In the genomic region with DNA sequence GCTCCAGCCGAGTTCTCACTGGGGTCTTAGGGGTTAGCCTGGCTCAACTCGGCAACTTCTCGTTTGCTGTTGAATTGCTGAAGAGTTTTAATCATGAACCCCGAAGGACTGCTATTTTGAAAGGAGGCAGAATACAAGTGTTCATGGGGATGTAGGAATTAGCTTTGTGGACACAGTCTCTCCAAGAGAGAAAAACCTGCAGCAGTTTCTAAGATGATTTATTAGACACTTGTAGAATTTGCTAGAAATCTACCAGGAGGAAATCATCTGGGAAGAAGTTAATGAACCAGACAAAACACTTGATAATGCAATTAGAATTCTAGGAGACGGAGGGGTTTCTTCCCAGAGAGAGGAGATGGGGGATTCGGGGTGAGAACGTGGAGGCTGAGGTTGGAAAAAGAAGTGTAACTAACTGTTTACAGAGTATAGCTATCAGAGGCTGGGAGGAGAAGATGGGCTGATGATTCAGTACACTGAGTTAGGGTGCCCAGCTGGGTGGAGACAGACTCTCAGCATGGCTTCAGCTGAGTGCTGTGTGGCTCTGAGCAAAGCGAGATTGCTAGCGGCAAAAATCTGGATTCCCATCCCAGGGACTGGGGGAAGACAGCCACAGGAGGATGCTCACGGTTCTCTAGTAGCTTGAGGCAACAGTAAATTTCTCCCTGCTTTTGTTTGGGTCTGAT, we compare ENCODE assay signal across 21 mouse cellular contexts.
A peak's percentile ranks its signal among the peaks of the same experiment; 100 is the strongest.
DNase-seq lines count a peak whose midpoint lies in the region; ATAC-seq lines count a peak whose summit lies in the region.
"Had no signal": no experiment of that assay in that cellular context is flagged by ENCODE, and none has a peak within 500 bp of the region (broad histone marks: within the 10 kb centered on the region; RNA-seq: fewer than 3 reads in every experiment).

No protein-coding gene starts in this region.

- whole genome bisulfite sequencing in kidney, embryonic 14.5 days: 40% methylated on average over 10 of the region's 10 CpGs

- peak; percentile 87 for ATAC-seq in kidney, embryonic 14.5 days (ENCODE audit: low FRiP score, low TSS enrichment)
- ATAC-seq in CD4-positive, CD25-positive, alpha-beta regulatory T cell, adult 4 months: no peak
- ATAC-seq: forebrain, embryonic 15.5 days had no signal

- H3K9ac ChIP-seq in kidney, embryonic 14.5 days (ENCODE audit: low read depth, low read length): 0 out of 2 replicates have a peak overlapping the region, but pooled peaks have one; percentile 4
- H3K9ac ChIP-seq: forebrain, embryonic 15.5 days; limb, embryonic 12.5 days; liver, embryonic 13.5 days; lung, embryonic 15.5 days; midbrain, embryonic 12.5 days; neural tube, embryonic 15.5 days had no signal

- no peak for DNase-seq in kidney, postnatal 10 days
- peak; percentile 1 for DNase-seq in Muller cell, postnatal 12 days (ENCODE audit: inconsistent ontology term)
- peak; percentile 62 for DNase-seq in brain, adult 2 months (ENCODE audit: low read depth, low spot score)
- DNase-seq in right cerebral cortex, adult 18-20 months: peak; percentile 20
- DNase-seq in adrenal gland, postnatal 10 days: no peak
- DNase-seq: cerebellum, postnatal 36 days; gastrocnemius, postnatal 14 days; heart, adult 2 months; kidney, adult 8-10 months; liver, embryonic 13.5 days; thymus, postnatal 25 days had no signal

- no peaks in the 10 kb centered on the region for H3K36me3 ChIP-seq in kidney, embryonic 14.5 days (ENCODE audit: control insufficient read depth, insufficient read depth, low read length)
- H3K36me3 ChIP-seq: embryonic facial prominence, embryonic 10.5 days; forebrain, embryonic 15.5 days; limb, embryonic 12.5 days; liver, embryonic 13.5 days; lung, embryonic 15.5 days; midbrain, embryonic 12.5 days; neural tube, embryonic 15.5 days had no signal

- H3K4me2 ChIP-seq in kidney, embryonic 14.5 days (replicated peaks; ENCODE audit: low read depth, low read length): no peak overlapping the region
- H3K4me2 ChIP-seq: forebrain, embryonic 15.5 days; limb, embryonic 12.5 days; liver, embryonic 13.5 days; lung, embryonic 15.5 days; midbrain, embryonic 12.5 days; neural tube, embryonic 15.5 days had no signal

- no peaks in the 10 kb centered on the region for H3K27me3 ChIP-seq in kidney, embryonic 14.5 days (ENCODE audit: control insufficient read depth, insufficient read depth, low read length)
- H3K27me3 ChIP-seq: forebrain, embryonic 15.5 days; limb, embryonic 12.5 days; liver, embryonic 13.5 days; lung, embryonic 15.5 days; midbrain, embryonic 12.5 days; neural tube, embryonic 15.5 days had no signal

- H3K27ac ChIP-seq in kidney, embryonic 14.5 days (ENCODE audit: low read depth, low read length): no peak overlapping the region
- H3K27ac ChIP-seq: embryonic facial prominence, embryonic 10.5 days; forebrain, embryonic 15.5 days; heart, adult 2 months; limb, embryonic 12.5 days; liver, embryonic 13.5 days; lung, embryonic 15.5 days; macrophage; midbrain, embryonic 12.5 days; neural tube, embryonic 15.5 days had no signal

- no peak overlapping the region for H3K4me3 ChIP-seq in kidney, embryonic 14.5 days (ENCODE audit: low read length)
- H3K4me3 ChIP-seq: embryonic facial prominence, embryonic 10.5 days; forebrain, embryonic 15.5 days; heart, adult 2 months; limb, embryonic 12.5 days; liver, embryonic 13.5 days; lung, embryonic 15.5 days; midbrain, embryonic 12.5 days; myocyte; neural tube, embryonic 15.5 days had no signal

- H3K9me3 ChIP-seq in kidney, embryonic 14.5 days (ENCODE audit: control insufficient read depth, low read length): no peaks in the 10 kb centered on the region
- H3K9me3 ChIP-seq: embryonic facial prominence, embryonic 10.5 days; forebrain, embryonic 15.5 days; limb, embryonic 12.5 days; liver, embryonic 13.5 days; lung, embryonic 15.5 days; midbrain, embryonic 12.5 days; neural tube, embryonic 15.5 days had no signal

- H3K4me1 ChIP-seq in kidney, embryonic 14.5 days (ENCODE audit: control insufficient read depth, insufficient read depth, low read length): 0 out of 2 replicates have a peak, but pooled peaks cover 8% of the 10 kb centered on the region
- H3K4me1 ChIP-seq: embryonic facial prominence, embryonic 10.5 days; limb, embryonic 12.5 days; liver, embryonic 13.5 days; lung, embryonic 15.5 days had no signal

Comparison
In these comparisons a context has a peak if more than half of its experiments do, and no peak if none do; other contexts are left out.
1. DNase-seq: peak in Muller cell, postnatal 12 days (single experiment), brain, adult 2 months (single experiment) and right cerebral cortex, adult 18-20 months (single experiment); none in kidney, postnatal 10 days (single experiment) and adrenal gland, postnatal 10 days (single experiment).